Mouse (Mus musculus): ENCODE results near the gene Adat2.

- no peak for TF ChIP-seq CTCF (IDR thresholded peaks at IDR 0.05; ENCODE audit: extremely low read depth, insufficient read length, insufficient replicate concordance, low read depth, low read length)
- TF ChIP-seq POLR2A (IDR thresholded peaks at IDR 0.05; ENCODE audit: low read depth, low read length) = no peak
Measured at GRCm38 (mm10) chr10:13570697-13571538, 18.2 kb downstream of the Adat2 start.

Measured in small intestine, adult 2 months (tissue).